Mouse (Mus musculus) naive thymus-derived CD4-positive, alpha-beta T cell, adult 2 months (primary cell): ENCODE data around the gene A230050P20Rik.

Experiments used
- DNase-seq: peaks from one replicate; pipeline ENCODE4 v3.0.0-alpha.2; 2011; ENCODE audit warnings: low read depth

Gene A230050P20Rik

DNA sequence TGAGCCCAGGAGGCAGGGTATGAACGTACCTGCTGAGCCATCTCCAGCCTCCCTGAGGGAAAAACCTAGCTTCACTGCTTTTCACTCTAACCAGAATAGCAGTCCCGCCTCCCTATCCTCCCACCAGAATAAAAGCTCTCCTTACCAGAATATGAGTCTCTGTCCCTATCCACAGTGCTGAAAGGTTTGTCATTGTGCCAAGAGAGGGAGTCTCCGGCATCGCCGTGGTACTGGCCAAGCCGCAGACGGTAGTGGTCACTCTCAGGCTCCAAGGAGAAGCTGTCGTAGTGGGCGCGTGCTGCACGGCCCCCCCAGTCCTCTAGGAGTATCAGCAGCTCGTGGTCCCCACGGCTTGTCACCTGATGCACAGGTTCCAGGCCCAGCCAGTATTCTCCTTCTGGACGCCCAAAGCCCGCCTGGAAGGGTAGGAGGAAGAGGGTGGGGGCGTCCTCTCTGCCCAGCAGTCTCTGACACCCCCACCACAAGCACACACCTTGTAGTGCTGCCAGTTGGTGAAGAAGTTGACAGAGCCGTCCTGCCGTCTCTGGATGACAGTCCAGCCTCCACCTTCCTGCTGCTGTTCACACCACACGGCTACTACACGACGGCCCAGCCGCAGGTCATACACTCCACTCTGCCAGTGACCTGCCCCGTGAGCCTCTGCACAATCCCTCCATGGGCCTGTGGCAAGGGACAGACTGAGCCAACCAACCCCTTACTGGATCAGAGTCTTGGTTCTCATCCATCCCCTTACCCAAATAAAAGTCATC, 6.8 kb downstream of the A230050P20Rik start:
- DNase-seq = no peak

DNA sequence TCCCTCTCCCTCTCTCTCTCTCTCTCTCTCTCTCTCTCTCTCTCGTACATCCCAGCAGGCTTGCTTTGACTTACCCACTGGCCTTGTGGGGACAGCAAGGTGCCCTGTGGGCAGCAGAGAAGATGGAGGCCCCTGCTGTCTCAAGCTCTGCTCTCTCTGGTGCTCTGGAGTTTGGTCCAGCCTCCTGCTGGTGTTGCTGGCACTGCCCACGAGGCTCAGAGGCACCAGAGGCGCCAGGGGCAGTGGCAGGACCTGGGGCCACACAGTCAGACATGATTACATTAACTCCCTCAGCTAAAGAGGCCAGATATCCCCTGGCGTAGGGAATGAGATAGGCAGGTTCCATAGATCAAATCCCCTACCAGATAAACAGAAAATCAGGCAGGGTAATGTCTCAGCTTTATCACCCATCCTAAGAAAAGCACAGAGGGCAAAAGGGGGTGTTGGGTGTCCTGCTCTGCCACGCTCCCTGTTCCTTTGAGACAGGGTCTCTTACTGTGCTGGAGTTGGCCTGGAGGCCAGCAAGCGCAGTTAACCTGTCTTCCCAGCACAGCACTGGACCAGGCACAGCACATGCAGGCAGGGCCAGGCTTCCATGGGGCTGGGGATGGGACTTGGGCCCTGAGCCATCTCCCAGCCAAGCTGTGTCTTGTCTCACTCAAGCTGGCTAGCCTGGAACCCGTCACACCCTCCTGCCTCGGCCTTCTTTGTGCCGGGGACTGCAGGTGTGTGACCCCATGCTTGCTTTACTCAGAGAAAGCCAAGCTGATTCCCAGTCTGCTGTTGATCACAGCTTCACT, 8.1 kb downstream of the A230050P20Rik start:
- DNase-seq = no peak

DNA sequence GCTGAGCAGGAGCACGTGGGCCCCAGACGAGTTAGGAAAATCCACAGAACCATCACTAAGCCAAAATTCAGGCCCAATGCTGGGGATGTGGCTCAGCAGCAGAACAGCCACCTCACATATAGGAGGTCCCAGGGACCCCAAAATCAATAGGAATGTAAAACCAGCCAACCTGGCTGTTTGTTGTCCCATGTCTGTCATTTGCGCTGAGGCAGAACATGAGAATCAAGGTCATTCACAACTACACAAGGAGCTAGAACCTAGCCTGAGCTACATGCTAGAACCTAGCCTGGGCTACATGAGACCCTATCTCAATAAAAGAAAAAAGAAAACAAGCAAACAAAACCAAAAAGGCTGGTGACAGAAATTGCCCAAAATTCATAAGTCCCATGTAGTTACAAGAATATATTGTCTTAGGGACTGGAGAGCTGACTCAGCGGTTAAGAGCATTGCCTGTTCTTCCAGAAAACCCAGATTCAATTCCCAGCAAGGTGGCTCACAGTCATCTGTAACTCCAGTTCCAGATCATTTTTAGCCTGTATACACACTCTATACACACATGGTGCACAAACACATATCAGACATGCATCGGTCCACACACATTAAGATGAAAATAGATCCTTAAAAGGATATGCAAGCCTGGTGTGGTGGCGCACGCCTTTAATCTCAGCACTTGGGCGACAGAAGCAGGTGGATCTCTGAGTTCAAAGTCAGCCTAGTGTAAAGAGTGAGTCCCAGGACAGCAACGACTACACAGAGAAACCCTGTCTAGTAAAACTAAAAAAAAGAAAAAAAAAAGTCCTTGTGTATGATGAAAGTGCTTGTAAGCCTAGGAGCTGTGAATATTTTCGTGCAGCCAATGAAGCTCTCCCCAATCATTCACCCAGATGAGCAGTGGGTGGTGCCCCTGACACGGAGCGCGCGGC, 8.9 kb downstream of the A230050P20Rik start:
- no peak for DNase-seq

DNA sequence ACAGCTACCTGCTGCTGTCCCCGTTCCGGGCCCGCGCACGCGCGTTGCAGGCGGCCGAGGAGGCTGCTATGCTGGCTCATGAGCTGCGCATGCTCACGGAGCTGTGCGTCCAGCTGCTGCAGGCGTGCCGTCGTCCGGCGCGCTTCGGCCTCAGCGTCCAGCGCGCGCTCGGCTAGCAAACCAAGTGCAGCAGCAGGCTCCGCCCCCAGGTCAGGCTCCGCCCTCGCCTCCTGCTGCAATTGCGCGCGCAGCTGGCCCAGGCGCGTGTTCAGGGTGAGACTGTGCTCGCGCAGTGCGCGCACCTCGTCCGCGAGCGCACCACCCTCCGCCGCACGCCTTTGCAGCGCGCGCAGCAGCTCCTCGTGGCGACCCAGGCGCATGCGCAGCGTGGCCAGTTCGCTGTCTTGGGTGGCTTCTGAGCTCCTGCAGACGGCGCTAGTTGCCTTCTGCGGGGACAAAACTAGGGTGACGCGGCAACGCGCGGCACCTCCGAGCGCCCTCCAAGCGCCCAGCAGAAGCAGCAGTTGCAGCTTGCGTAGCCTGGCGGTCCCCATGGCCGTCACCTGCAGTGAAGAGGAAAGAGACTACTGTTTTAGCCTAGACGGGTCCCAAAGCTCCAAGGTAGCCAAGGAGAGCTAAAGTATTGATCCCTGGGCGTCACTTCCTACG, 9.7 kb downstream of the A230050P20Rik start:
- DNase-seq = peak; percentile 100

DNA sequence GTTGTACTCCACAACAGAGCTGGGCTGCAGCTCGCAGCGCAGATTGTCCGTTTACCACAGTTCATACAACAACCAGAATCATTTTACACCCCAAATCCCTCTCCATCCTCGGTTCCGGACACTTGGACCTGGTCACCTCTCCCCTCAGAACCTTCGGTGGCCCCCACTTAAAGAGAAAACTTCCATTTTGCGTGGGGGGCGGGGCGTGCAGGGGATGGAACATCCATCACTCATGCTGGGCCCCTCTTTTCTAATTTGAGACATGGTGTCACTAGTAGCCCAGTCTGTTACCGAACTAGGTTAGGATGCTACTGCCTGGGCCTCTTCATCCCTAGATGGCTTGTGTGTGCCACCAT, 10.2 kb downstream of the A230050P20Rik start:
- no peak for DNase-seq

DNA sequence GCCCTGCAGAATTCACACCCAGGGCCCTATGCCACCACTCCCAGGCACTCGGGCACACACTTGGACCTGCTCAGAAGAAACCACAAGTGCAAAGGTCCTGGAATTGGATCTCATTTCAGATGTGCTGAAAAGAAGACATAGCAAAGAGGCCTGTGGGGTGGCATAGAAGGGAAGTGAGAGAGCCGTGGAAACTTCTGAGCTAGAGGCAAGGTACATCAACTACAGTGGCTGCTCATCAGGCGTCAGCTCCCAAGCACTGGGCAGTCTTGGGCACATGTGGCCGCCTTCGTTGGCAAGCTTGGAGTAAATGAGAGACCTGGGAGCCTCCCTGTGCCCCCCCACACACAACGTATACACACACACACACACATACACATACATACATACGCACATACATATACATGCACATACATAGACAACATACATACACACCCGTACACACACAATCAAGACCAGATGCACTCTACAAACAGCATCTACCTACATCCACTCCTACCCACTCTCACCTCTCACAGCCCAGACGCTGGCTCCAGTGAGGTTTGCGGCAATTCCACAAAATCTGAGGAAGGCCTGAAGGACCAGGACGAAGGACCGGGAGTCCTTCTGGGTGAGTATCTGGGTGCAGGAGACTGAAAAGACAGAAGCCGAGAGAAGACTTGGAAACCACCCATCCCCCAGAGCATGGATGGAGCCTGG, 10.8 kb downstream of the A230050P20Rik start, which contains the start of gene Angptl6:
Angptl6 (minus strand) TSS at position 631 of the 696 bp plus-strand sequence.
- no peak for DNase-seq

DNA sequence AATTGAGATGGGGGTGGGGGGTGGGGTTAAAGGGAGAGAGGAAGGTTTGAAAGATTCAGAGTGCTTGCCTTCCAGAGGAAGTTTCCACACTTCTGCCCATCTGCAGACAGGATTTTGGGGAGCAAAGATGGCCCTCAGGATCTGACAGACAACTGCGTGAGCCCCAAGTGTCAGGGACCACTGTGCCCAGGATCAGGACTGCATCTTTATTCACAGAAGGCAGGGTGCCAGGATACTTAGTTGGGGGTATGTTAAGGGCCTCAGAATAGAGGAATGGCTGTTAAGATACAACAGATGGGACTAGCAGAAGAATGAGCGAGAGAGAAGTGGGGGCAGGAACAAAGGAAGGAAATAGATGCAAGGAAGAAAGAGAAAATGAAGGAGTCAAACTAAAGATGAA, 18.1 kb downstream of the A230050P20Rik start:
- DNase-seq = no peak

DNA sequence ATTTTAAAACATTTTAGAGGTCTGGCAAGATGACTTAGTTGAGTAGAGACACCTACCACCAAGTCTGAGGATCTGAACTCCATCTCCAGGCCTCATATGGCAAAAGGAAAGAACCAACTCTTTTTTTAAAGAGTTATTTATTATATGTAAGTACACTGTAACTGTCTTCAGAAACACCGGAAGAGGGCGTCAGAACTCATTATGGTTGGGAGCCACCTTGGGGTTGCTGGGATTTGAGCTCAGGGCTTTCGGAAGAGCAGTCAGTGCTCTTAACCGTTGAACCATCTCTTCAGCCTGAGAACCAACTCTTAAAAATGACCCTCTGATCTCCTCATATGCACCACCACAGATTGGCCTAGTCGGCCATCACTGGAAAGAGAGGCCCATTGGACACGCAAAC, 18.7 kb downstream of the A230050P20Rik start:
- no peak for DNase-seq

DNA sequence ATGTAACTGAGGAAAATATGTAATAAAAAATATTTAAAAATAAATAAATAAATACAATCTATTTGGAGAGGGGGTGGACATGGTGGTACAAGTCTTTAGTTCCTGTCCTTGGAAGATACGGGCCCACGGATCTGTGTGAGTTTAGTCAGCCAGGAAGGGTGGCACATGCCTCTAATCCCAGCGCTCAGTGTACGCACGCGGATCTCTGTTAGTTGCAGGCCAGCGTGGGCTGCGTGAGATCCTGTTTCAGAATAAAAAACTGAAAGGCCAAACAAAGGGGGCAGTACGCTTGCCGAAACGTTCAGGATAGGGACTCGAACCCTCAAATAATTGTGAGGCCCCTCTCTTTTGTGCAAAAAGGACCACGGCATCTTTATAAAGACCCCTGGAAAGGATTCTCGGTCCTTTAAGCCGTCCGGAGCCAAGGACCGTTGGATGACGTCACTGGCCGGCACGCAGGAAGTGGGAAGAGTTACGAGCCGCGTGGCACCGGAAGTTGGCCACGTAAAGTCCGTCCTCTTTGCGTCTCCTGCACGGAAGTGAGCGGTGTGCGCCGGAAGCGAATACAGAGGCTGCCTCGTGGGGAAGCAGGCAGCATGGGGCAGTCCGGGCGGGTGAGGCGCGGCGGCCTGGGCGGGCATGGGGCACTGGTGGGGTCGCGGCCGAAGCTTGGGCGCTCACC, 19.4 kb downstream of the A230050P20Rik start, which contains the start of gene Ppan:
Ppan (plus strand) TSS at position 472 of the 682 bp plus-strand sequence.
- peak; percentile 95 for DNase-seq

DNA sequence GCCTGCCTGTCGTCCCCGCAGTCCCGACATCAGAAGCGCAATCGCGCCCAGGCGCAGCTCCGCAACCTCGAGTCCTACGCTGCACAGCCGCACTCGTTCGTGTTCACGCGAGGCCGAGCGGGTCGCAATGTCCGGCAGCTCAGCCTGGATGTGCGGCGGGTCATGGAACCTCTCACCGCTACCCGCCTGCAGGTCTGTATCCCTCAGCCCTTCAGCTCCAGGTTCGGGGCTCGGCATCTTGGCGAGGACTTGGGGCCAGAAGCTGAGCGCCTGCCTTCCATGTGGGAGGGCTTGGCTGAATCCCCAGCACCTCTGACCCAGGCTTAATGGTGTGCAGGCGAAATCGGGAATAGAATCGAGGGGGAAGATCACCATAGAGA, 19.9 kb downstream of the A230050P20Rik start:
- no peak for DNase-seq

DNA sequence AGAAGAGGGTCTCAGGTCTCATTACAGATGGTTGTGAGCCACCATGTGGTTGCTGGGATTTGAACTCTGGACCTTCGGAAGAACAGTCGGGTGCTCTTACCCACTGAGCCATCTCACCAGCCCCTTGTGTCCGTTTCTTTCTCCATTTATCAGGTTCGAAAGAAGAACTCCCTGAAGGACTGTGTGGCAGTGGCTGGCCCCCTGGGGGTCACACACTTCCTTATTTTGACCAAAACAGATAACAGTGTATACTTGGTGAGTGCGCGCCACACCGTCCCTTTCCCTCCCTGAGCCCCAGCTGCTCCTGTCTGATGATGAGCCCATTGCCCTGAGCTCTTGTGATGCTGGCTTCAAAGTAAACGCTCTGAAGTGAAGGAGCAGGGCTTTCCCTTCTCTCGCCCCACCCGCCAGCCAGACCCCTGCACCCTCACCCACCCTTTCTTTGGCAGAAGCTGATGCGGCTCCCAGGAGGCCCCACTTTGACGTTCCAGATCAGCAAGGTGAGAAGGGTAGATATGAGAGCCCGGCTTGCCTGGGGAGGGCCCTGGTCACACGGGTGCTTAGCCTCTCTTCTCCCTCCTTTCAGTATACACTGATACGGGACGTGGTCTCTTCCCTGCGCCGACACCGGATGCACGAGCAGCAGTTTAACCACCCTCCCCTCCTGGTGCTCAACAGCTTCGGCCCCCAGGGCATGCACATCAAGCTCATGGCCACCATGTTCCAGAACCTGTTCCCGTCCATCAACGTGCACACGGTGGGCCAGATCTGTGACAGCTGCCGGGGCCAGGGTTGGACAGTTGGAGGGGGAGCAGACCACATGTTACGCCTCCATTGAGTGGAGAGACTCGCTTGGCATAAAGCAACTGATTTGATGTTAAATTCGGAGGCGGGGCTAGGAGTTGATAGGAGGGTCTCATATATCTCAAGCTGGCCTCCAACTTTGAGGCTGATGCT, 21.0 kb downstream of the A230050P20Rik start:
- no peak for DNase-seq

DNA sequence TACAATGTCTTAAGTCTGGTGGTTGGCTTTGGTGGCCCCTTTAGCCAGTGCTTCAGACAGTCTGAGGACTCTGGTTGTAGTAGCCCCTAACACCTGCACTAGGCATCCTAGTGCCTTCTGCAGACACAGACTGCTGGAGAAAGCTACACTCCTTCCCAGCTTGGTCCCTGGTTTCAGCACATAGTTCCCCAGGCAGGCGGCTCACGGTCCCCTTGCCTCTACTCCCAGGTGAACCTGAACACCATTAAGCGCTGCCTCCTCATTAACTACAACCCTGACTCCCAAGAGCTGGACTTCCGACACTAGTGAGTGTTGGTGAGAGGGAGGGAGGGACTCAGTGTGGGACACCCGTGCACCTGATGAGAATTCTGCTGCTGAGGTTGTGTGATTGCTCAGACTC, 22.0 kb downstream of the A230050P20Rik start:
- DNase-seq = no peak

DNA sequence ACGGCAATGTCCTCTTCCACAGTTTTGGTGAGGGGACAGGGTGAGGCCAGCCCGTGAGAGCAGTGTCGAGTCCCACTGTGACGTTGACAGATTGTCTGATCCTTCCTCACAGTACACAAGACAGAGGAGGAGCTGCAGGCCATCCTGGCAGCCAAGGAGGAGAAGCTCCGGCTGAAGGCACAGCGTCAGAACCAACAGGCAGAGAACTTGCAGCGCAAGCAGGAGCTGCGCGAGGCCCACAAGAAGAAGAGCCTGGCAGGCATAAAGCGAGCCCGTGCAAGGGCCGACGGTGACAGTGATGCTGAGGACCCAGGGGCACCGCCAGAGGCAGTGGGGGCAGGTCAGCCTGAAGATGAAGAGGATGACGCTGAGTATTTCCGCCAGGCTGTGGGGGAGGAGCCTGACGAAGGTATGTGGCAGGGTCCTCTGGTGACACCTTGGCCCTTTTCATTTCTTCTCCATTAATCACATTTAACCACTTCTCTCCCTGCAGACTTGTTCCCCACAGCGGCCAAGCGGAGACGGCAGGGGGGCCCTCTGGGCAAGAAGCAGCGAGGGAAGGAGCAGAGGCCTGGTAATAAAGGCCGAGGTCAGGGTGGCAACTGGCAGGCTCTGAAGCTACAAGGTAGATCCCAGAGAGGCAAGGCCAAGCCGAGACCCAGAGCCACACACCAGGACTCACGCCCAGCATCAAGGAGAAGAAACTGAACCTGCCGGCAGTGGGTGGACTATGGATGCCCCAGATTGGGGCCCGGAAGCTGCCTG, 23.1 kb downstream of the A230050P20Rik start:
- DNase-seq = no peak

DNA sequence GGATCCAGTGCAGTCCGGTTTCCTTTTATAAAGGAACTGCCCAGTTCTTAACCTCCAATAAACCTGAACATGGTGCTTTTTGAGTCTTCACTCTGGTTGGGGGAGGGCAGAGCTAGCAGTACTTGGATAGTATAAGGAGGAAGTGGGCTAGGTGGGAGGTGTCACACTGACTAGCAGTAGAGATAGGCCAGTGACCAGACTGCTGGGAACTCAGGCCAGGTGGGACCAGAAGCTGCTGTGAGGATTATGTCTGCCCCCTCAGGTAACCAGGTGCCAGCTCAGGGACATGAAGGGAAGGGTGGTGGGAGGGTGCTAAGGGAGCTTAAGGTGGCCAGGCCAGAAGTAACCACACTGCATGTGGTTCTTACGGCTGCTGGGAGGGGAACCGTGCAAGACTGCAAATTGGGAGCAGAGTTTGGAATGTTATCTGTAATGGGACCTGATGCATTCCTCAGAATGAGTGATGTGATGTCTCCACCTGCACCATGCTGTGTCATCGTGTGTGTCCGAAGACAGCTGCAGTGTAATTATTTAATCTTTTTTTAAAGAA, 23.7 kb downstream of the A230050P20Rik start:
- no peak for DNase-seq

DNA sequence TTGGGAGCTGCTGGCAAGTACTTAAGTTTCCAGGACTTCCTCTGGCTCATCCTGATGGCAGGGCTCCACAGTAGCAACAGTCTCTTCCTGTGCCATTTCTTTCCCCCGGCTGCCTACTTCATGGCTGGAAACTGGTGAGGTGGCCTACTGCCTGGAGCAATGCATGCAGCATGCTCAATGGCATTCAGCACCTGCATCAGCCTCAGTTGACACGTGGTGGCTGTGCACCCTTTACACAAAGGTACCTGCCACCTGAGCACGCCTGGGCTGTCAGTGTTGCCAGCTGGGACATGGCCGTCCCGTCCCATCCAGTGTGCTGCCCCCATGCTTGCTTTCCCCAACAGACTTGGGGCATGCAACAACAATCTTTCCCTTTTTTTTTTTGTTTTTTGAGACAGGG, 24.6 kb downstream of the A230050P20Rik start:
- DNase-seq = no peak

DNA sequence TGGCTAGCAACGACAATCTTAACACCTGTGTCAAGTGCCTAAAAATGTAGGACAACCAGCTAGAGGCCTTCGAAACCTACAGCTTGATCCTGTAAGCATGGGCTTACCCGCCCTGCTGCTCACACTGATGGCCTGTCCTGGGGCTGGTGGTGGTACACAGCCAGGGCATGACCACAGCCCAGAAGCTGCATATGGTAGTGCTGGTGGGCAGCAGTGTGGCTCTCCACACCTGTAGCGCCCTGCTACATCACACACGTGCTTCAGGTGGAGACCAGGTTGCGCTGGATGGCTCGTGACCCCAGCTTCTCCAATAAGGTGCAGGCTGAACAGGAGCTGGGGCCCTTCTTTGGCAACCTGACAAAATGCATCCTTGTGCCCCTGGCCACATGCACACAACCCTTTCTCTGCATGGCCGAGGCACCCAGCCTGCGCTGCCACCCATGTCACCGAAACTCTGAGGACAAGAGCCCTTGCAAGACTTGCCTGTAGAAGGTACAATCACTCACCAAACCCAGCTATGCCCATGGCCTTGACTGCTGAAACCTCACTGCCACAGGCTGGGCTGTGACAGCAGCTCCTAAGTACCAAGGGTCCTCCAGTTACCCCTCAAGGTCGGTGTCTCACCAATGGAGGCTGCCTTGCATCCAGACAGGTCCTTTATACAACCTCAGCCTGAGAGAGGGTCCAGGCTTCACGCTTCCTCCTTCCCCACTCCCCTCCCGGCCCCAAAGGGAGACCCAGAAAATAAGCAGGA, 25.3 kb downstream of the A230050P20Rik start:
- no peak for DNase-seq

DNA sequence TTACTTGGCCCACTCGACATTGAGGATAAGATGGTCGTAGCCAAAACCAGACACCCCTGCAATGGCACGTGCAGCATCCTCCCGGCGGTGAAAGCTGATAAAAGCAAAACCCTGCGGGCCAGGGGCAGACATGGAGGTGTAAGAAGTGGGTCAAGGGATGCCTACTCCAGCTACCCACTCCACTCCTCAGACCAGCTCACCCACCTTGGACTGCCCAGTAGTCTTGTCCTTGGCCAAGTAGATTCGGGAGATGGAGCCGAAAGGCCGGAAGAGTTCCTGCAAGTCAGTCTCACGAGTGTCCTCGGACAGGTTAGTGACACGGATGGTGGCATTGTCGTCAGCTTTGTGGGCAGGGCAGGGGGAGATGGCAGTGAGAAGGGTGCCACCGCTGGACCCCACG, 26.2 kb downstream of the A230050P20Rik start:
- DNase-seq = no peak
